Mouse (Mus musculus): ENCODE measurements around the gene Qpctl. TPM values are rescaled to one million over a fixed set of nuclear protein-coding genes. Genes with fewer than 3 reads are reported as not detected.

The Qpctl gene
- polyA plus RNA-seq, 1 experiment = 16.2 TPM

DNA sequence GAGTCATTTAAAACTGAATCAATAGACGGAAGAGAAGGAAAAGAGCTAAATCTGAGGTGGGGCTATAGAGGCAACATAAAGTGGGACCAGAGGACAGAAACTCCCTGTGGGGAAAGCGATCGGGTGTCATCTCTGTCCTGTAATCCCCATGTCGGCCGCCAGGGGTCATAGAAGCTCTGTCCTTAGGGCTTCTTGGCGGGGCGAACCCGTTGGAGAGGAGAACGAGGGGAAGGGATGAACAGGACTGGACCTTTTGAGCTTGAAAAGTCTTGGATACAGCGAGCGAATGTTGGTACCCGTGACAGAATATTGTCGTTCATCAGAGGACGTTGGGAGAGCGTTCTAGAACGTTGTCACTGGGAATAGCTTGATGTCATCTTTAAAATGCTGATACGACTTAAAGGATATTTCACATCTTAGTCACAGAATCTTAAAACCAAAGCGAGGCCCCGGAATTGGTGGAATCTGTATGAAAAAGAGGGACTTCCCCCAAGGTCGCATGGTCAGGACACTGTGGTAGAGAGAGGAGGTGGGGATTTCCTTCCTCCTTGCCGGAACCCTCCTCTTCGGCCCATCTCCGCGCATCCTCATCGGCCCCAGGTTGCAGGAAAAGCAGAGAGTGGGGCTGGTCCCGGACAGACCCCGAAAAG is 29.5 kb upstream of the Qpctl start:
- Histone ChIP-seq H3K27ac (ENCODE audit: insufficient read depth, low read length) (no peak overlapping the region), H3K4me3 (ENCODE audit: insufficient read depth, low read length) (peak overlapping the region; percentile 88)
- no peak for TF ChIP-seq POLR2A (IDR thresholded peaks at IDR 0.05; ENCODE audit: extremely low read depth, insufficient read depth, low read length)
- peak; percentile 67 for TF ChIP-seq CTCF (IDR thresholded peaks at IDR 0.05; ENCODE audit: extremely low read depth, insufficient read depth, low read length)

DNA sequence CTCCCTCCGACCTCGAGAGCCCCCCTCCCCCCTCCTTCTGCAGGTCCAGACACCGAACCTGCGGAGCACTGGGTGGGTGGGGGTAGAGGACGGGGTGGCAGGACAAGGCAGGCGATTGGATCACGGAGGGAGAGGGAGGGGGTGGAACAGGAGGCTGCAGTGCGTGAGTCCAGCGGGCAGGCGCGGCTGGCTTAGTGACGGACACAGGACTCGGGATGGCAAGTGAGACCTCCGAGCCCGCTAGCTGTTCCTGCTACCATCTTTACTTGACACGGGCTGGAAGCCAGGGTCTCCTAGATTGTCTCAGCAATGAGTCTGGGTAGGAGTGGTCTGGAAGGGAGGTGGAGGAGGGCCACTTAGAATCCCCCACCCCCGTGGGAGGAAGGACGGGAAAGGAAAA is 28.9 kb upstream of the Qpctl start:
- H3K4me1 ChIP-seq (ENCODE audit: control insufficient read depth, insufficient read depth, low read length) = no peaks in the 10 kb centered on the region
- TF ChIP-seq POLR2A (IDR thresholded peaks at IDR 0.05; ENCODE audit: extremely low read depth, insufficient read depth, low read length) (no peak), CTCF (IDR thresholded peaks at IDR 0.05; ENCODE audit: extremely low read depth, insufficient read depth, low read length) (no peak)
- peak overlapping the region; percentile 88 for H3K4me3 ChIP-seq (ENCODE audit: insufficient read depth, low read length)
- no peak overlapping the region for H3K27ac ChIP-seq (ENCODE audit: insufficient read depth, low read length)

More for the DNA sequence above, 29.5 kb upstream of the Qpctl start:
- no peaks in the 10 kb centered on the region for H3K4me1 ChIP-seq (ENCODE audit: control insufficient read depth, insufficient read depth, low read length)

DNA sequence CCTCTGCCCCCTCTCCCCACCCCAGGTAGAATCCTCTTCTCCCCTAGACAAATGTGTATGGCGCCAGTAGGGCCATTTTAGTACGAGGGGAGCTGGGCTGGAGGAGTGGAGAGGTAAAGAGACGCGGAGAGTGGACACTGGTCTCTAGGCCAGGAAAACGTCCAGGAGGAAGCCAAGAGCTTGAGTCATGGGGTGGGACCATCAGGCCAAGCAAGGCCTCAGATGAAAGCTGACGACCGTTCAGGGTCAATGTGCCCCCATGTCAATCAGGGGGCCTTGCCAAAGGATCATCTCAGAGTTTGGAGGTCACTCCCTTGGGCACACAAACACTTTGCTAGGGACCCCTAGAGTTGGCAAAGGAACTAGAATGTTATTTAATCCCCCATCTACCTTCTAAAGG is 28.1 kb upstream of the Qpctl start:
- peak overlapping the region; percentile 95 for H3K27ac ChIP-seq (ENCODE audit: insufficient read depth, low read length)
- 0 out of 2 replicates have a peak, but pooled peaks cover 1% of the 10 kb centered on the region for H3K4me1 ChIP-seq (ENCODE audit: control insufficient read depth, insufficient read depth, low read length)
- H3K4me3 ChIP-seq (ENCODE audit: insufficient read depth, low read length) = peak overlapping the region; percentile 88
- TF ChIP-seq CTCF (IDR thresholded peaks at IDR 0.05; ENCODE audit: extremely low read depth, insufficient read depth, low read length) (no peak), POLR2A (IDR thresholded peaks at IDR 0.05; ENCODE audit: extremely low read depth, insufficient read depth, low read length) (no peak)

DNA sequence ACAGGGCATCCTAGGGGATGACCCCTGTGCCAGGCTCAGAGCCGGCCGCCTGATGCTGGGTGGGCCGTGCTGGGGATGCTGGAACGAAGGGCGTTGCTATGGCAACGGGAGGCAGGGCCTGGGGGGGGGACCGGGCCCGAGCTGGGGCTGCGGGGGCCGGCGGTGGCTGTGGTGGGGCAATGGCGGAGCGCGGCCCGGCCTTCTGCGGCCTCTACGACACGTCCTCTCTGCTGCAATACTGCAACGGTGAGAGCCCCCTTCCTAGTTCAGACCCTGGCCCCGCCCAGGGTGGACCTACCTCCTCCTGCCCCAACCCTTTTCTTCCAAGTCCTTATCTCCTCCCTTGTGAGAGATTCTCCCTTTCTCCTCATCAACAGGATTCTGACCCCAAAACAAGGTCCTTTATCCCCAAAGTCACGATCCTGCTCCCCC is 27.4 kb upstream of the Qpctl start:
- TF ChIP-seq CTCF (IDR thresholded peaks at IDR 0.05; ENCODE audit: extremely low read depth, insufficient read depth, low read length) = no peak
- no peak for TF ChIP-seq POLR2A (IDR thresholded peaks at IDR 0.05; ENCODE audit: extremely low read depth, insufficient read depth, low read length)
- peak overlapping the region; percentile 95 for H3K27ac ChIP-seq (ENCODE audit: insufficient read depth, low read length)
- H3K4me1 ChIP-seq (ENCODE audit: control insufficient read depth, insufficient read depth, low read length) = 0 out of 2 replicates have a peak, but pooled peaks cover 3% of the 10 kb centered on the region
- H3K4me3 ChIP-seq (ENCODE audit: insufficient read depth, low read length) = peak overlapping the region; percentile 88

DNA sequence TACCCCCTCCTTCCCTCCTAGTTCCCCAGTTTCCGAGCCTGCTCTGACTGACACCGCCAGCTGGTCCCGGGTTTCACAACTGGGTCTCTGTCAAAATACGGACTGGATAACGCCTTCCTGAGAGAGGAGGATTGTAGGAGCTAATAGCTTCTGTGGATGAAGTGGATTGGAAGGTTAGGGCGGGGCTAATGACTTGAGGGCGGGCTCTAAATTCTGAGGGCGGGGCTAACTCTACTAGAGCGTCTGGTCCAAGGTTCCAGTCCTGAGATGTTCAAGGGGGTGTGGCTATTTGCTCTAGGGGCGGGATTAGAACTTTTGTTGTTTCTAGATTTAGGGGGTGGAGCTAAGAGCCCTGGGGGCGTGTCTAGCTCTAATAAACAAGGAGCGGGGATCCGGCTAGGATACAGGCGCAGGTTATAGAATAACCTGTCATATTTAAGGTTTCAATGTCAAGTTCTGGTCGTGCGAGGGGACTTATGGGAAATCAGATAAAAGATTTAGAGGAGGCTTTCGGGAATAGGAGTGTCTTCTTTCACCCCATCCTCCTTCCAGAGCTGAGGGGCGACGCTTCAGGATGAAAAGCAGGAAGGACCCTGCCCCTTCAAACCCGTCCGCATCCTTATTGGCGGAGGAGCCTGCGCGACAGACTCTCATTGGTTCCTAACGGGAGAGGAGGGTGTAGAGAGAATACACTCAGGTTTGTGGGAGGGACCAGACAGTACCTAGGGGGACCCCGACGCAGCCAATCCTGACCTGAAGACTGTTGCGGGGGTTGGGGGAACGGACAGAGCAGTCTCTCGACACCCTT is 26.8 kb upstream of the Qpctl start, which contains the start of gene Eml2:
Gene Eml2, plus strand, starts transcription at position 714 of the 808 bp plus-strand sequence.
- Histone ChIP-seq H3K4me1 (ENCODE audit: control insufficient read depth, insufficient read depth, low read length) (0 out of 2 replicates have a peak, but pooled peaks cover 3% of the 10 kb centered on the region), H3K27ac (ENCODE audit: insufficient read depth, low read length) (peak within 1 kb of the TSS; percentile 95), H3K4me3 (ENCODE audit: insufficient read depth, low read length) (peak within 1 kb of the TSS; percentile 88)
- TF ChIP-seq CTCF (IDR thresholded peaks at IDR 0.05; ENCODE audit: extremely low read depth, insufficient read depth, low read length) (no peak), POLR2A (IDR thresholded peaks at IDR 0.05; ENCODE audit: extremely low read depth, insufficient read depth, low read length) (peak; percentile 67)

DNA sequence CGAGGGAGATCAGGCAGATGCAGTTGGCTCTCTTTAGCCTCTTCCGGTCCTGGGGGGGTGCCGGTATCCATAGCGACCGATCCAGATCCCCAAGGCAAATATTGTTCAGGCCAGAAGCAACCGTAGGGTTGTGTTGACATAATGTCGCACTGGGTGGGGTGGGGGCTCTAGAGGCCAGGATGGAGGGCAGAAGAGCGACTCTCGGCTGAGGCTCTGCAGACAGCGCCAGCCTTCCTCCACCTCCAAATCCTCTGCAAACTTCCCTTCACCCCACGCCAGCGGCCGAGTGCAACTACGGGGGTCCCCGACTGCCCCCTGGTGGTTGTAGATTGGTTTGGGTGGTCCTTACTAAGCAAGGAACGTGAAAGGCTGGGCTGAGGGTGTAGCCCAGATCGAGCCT is 23.8 kb upstream of the Qpctl start:
- H3K4me1 ChIP-seq (ENCODE audit: control insufficient read depth, insufficient read depth, low read length) = peaks cover 8% of the 10 kb centered on the region; the same call in 1 of the 2 replicates
- peak overlapping the region; percentile 33 for H3K4me3 ChIP-seq (ENCODE audit: insufficient read depth, low read length)
- H3K27ac ChIP-seq (ENCODE audit: insufficient read depth, low read length) = no peak overlapping the region
- TF ChIP-seq CTCF (IDR thresholded peaks at IDR 0.05; ENCODE audit: extremely low read depth, insufficient read depth, low read length) (peak; percentile 54), POLR2A (IDR thresholded peaks at IDR 0.05; ENCODE audit: extremely low read depth, insufficient read depth, low read length) (no peak)

DNA sequence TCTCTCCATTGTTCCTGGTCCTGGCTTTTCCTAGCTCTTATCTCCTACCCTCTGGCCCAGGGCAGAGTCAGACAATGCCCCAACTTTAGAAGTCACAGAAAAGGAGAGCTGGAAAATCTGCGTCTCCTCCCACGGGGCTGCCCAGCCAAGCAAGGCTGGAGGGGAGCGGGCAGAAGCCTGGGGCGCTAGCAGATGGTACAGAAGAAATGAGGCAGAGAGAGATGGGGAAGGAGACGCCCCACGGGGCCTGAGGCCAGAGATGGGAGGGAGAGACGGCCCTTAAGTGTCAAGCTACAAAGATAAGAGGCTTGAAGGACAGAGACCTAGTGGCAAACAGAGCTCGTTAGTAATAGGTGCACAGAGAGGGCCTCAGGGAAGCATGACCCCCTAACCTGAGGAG is 22.7 kb upstream of the Qpctl start:
- Histone ChIP-seq H3K4me3 (ENCODE audit: insufficient read depth, low read length) (no peak overlapping the region), H3K4me1 (ENCODE audit: control insufficient read depth, insufficient read depth, low read length) (peaks cover 8% of the 10 kb centered on the region; the same call in 1 of the 2 replicates), H3K27ac (ENCODE audit: insufficient read depth, low read length) (no peak overlapping the region)
- no peak for TF ChIP-seq CTCF (IDR thresholded peaks at IDR 0.05; ENCODE audit: extremely low read depth, insufficient read depth, low read length)
- TF ChIP-seq POLR2A (IDR thresholded peaks at IDR 0.05; ENCODE audit: extremely low read depth, insufficient read depth, low read length) = no peak

DNA sequence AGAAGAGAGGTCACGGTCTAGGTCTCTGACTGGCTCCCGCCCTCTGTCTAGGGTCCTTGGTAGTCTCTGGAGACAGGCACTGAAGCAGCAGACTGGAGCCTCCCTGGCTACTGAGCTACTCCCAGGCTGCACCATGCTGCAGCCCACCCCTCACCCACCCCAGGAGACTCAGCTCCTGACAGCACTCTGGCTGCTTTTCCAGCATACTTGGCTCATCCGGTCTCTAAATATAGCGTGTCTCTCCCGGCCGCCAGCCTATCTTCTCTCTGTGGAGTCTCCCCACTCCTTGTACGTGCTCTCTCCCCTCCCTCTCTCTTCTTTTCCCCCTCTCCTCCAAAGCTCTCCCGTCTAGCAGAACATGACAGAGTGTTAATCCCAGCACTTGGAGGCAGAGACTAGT is 21.1 kb upstream of the Qpctl start:
- H3K27ac ChIP-seq (ENCODE audit: insufficient read depth, low read length) = peak overlapping the region; percentile 13; the same call in 1 of the 2 replicates
- no peak for TF ChIP-seq CTCF (IDR thresholded peaks at IDR 0.05; ENCODE audit: extremely low read depth, insufficient read depth, low read length)
- no peak for TF ChIP-seq POLR2A (IDR thresholded peaks at IDR 0.05; ENCODE audit: extremely low read depth, insufficient read depth, low read length)

DNA sequence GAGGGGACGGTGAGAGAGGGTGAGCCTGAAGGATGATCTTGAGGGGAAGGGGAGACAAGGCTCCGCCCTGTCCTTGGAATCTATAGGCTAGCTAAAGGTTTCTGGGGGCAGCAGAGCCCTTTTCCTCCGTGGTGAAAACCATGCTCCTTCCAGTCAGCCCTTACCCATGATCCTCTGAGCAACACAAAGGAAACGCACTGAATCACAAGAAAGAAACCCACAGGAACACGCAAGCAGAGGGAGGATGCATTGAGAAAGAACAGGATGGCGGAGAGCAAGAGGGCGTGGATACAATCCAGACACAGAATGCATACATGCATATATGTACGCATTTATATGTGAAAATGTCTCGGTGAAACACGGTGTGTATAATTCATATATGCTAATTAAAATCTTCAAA is 20.4 kb upstream of the Qpctl start:
- no peak overlapping the region for H3K4me3 ChIP-seq (ENCODE audit: insufficient read depth, low read length)
- peaks cover 10% of the 10 kb centered on the region for H3K4me1 ChIP-seq (ENCODE audit: control insufficient read depth, insufficient read depth, low read length)
- TF ChIP-seq CTCF (IDR thresholded peaks at IDR 0.05; ENCODE audit: extremely low read depth, insufficient read depth, low read length) (no peak), POLR2A (IDR thresholded peaks at IDR 0.05; ENCODE audit: extremely low read depth, insufficient read depth, low read length) (no peak)
- H3K27ac ChIP-seq (ENCODE audit: insufficient read depth, low read length) = no peak overlapping the region

More for the DNA sequence above, 21.1 kb upstream of the Qpctl start:
- peaks cover 10% of the 10 kb centered on the region for H3K4me1 ChIP-seq (ENCODE audit: control insufficient read depth, insufficient read depth, low read length)
- H3K4me3 ChIP-seq (ENCODE audit: insufficient read depth, low read length) = no peak overlapping the region
